Mouse (Mus musculus) B cell, adult 2 months (primary cell): Measurements from ENCODE around the gene S100a10.

ENCODE experiments used
- DNase-seq, 2 experiments: peaks; one replicate each; pipeline ENCODE4 v3.0.0; 2022

S100a10 gene

GRCm38 (mm10) chr3:93547749-93548540 is 6.9 kb upstream of the S100a10 start:
- peak; percentile 49 to 60 for DNase-seq

- peak; percentile 51 to 60 for DNase-seq
Measured at GRCm38 (mm10) chr3:93548541-93549266, 6.2 kb upstream of the S100a10 start.

GRCm38 (mm10) chr3:93549986-93550385 is 4.9 kb upstream of the S100a10 start:
- DNase-seq, result peak; percentile 68 to 77

- DNase-seq, result peak; percentile 41 to 43
Measured at GRCm38 (mm10) chr3:93551950-93552901, 2.7 kb upstream of the S100a10 start.

DNA sequence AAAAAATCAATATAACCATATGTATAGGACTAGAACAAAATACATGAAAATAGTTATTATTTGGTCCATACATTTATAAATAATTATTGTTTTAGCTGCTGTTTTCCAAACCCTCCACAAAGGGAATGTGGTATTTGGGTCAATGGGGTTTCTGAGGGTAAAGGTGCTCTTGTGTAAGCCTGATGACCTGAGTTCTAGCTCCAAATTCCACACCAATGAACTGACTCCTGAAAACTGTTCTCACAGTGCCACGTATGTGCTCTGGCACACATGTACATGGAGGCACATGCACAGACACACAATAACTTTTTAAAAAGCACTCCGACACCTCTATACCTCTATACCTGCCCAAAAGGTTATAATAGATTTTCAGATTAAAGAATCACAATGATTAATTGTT is 1.6 kb upstream of the S100a10 start:
- DNase-seq, result no peak

GRCm38 (mm10) chr3:93553765-93554378 is 1.0 kb upstream of the S100a10 start:
- DNase-seq, result no peak

GRCm38 (mm10) chr3:93554379-93554980 is 400 bp upstream of the S100a10 start:
- DNase-seq, result peak in 1 of 2 experiments; percentile 26

DNA sequence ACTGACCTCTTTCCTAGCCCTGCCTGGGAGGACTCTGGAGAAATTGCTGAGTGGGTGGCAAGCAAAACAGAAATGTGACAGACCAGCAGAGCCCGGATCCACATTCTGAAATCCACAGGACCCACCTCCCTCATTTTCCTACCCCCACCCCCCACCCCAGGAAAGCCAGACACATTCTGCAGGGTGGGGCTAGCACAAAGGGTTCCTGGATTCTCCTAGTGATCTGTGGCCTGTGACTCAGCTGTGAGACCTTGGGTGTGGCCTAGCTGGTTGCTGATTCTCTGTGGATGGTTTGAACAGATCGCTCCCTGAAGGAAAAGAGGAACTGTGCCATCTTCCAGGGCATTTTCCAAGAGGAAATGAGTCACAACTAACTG is 986 bp downstream of the S100a10 start:
- no peak for DNase-seq

DNA sequence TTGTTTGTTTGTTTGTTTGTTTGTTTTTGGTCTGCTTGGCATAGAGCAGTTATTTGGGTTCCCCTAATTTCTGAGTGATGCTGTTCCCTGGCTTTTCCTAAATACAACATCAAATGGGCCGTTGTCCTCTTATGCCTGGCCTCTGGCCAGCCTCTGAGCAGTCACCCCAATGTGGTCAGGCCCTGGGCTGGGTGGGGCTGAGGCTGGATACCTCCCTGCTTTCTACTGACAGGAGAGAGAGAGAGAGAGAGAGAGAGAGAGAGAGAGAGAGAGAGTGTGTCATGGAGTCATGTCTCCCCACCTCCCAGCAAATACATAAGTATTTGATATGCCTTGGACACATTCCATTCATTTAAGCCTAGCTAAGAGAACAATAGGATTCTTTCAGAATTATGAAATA is 1.7 kb downstream of the S100a10 start:
- no peak for DNase-seq

DNA sequence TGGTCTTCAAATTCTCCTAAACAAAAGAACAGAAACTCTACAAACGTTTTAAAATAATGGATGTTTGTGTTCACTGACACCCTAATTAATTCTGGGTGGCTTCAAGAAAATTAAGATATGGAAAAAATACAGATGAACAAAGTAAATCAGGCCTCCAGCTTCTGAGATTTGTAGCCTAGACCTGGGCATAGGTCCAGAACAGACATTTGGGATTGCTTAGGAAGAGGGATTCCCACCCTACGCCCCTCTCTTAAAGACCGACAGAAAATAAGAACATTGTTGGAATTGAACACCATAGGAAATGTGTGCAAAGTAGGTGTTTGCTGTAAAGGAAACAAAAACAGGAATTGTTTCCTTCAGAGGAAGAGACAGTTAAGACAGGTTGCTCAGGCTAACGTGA is 2.6 kb downstream of the S100a10 start:
- no peak for DNase-seq

DNA sequence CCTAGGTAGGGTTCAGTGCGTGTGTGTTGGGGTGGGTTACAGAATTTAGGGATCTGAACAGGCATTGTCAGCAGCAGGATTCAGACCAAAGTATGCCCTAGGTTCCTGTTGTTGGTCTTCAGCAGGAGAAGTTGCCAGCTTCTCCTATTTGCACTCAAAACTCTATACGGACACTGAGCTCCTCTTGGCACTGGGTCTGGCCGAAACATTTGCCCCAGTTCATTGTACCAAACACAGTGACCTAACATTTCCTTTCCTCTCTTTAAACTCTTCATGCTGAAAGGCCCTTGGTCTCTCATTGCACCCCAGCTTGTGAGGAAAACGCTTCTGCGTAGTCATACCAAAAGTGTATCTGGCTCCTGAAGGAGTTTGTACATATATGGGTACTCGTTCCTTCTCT is 5.1 kb downstream of the S100a10 start:
- no peak for DNase-seq

- no peak for DNase-seq
Measured at GRCm38 (mm10) chr3:93562372-93562771, 7.5 kb downstream of the S100a10 start.

GRCm38 (mm10) chr3:93563216-93563615 is 8.3 kb downstream of the S100a10 start:
- no peak for DNase-seq

DNA sequence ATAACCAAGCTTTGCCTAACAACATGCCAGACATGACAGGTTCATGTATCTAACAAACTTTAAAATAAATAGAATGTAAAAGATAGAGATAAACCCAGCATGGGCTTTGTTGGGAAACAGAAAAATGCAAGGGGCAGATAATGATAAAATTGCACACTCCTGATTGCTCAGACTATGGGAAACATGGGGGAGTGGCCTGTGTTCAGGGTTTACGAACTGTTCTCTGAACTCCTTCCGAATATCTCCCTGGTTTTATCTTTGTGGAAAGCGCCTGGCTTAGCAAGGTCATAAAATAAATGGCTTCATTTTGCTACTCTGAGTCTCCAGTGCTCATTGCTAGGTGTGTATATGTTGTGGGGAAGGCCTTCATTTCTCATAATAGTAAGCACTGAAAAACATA is 12.0 kb downstream of the S100a10 start:
- no peak for DNase-seq

GRCm38 (mm10) chr3:93567721-93568120 is 12.8 kb downstream of the S100a10 start:
- no peak for DNase-seq

DNA sequence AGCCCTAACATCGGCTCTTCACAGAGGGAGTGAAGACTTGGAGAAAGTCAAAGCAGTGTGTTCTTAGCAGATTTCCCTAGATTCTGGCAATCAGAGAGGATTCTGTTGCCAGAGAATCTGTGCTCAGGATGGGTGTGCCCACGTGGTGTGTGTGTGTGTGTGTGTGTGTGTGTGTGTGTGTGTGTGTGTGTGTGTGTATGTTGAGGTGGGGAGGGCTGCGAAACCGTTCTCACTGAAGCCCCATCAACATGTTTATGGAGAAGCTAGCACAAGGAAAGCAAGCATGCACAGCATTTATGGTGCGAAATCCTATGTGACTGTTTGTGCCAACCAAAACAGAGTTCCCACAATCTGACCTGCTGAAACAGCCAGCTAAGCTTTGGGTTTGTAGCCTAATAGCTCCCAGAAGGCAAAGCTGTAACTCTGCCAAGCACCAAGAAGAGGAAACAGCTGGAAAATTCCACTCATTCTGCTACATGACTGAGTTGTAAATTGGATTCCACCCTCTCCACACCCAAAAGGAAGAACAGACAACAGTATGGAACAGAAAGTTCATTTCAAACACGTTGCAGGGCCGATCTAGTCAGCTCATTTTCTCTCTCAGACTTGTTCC is 13.7 kb downstream of the S100a10 start:
- DNase-seq, result no peak

- no peak for DNase-seq
Measured at GRCm38 (mm10) chr3:93569046-93569445, 14.2 kb downstream of the S100a10 start.

GRCm38 (mm10) chr3:93572058-93572791 is 17.3 kb downstream of the S100a10 start:
- DNase-seq, result no peak

- DNase-seq, result no peak
Measured at GRCm38 (mm10) chr3:93579317-93580038, 24.6 kb downstream of the S100a10 start.

DNA sequence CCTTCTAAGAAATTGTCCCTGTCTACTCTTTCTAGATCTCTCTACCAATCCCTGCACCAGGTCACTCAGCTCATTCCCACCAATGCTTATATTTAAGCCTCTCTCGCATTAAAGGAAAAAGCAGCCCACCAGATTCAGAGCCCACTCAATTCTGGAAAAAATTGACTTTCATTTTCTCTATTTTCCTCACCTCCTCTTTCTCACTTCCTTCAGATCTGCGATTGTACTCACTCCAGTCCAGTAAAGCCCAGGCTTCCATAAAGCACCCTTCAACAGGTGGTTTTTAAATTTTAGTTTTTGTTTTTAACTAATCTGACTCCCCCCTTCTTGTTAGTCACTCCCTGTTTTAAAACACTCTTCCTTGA is 25.1 kb downstream of the S100a10 start:
- DNase-seq, result no peak
